Mouse (Mus musculus): ENCODE data around the gene Gm21958. TPM values are rescaled to one million over a fixed set of nuclear protein-coding genes. Genes with fewer than 3 reads are reported as not detected.

The Gm21958 gene
- total and polyA plus RNA-seq, 2 experiments from 2014 or later, result not detected

GRCm38 (mm10) chr3:54681310-54682204 lies 32.6 kb downstream of the Gm21958 start:
- no peak overlapping the region for H3K9ac ChIP-seq (replicated peaks; ENCODE audit: low read depth, low read length)
- ATAC-seq (ENCODE audit: insufficient read depth, low read depth) (no peak), DNase-seq (ENCODE audit: low spot score) (no peak)
- no peak overlapping the region for H3K4me3 ChIP-seq (ENCODE audit: low read depth, low read length)
- WGBS, result 57% methylated on average over 6 of the region's 6 CpGs
- TF ChIP-seq CTCF (IDR thresholded peaks at IDR 0.05; ENCODE audit: low read depth), result no peak
- TF ChIP-seq EP300 (IDR thresholded peaks at IDR 0.05; ENCODE audit: low read depth), result no peak
- no peak overlapping the region for H3K27ac ChIP-seq (ENCODE audit: low read depth)
- H3K4me1 ChIP-seq (ENCODE audit: control insufficient read depth, insufficient read depth), result no peaks in the 10 kb centered on the region
- no peaks in the 10 kb centered on the region for H3K27me3 ChIP-seq (ENCODE audit: control insufficient read depth, insufficient read depth, low read length)
- H3K9me3 ChIP-seq (replicated peaks; ENCODE audit: control insufficient read depth, low read length), result no peaks in the 10 kb centered on the region
- no peak overlapping the region for H3K4me2 ChIP-seq (ENCODE audit: low read depth, low read length)
- H3K36me3 ChIP-seq (replicated peaks; ENCODE audit: control insufficient read depth, insufficient read depth, low read length), result no peaks in the 10 kb centered on the region

GRCm38 (mm10) chr3:54676818-54677217 lies 37.3 kb downstream of the Gm21958 start:
- Histone ChIP-seq H3K4me1 (ENCODE audit: control insufficient read depth, insufficient read depth) (no peaks in the 10 kb centered on the region), H3K27me3 (ENCODE audit: control insufficient read depth, insufficient read depth, low read length) (no peaks in the 10 kb centered on the region), H3K9ac (replicated peaks; ENCODE audit: low read depth, low read length) (no peak overlapping the region), H3K27ac (ENCODE audit: low read depth) (no peak overlapping the region), H3K4me2 (ENCODE audit: low read depth, low read length) (no peak overlapping the region), H3K9me3 (replicated peaks; ENCODE audit: control insufficient read depth, low read length) (no peaks in the 10 kb centered on the region), H3K36me3 (replicated peaks; ENCODE audit: control insufficient read depth, insufficient read depth, low read length) (no peaks in the 10 kb centered on the region), H3K4me3 (ENCODE audit: low read depth, low read length) (no peak overlapping the region)
- no peak for DNase-seq (ENCODE audit: low spot score)
- WGBS, result 79% methylated on average over 2 of the region's 2 CpGs
- TF ChIP-seq EP300 (IDR thresholded peaks at IDR 0.05; ENCODE audit: low read depth) (no peak), CTCF (IDR thresholded peaks at IDR 0.05; ENCODE audit: low read depth) (no peak)
- no peak for ATAC-seq (ENCODE audit: insufficient read depth, low read depth)

- Histone ChIP-seq H3K4me1 (ENCODE audit: control insufficient read depth, insufficient read depth) (no peaks in the 10 kb centered on the region), H3K27ac (ENCODE audit: low read depth) (no peak overlapping the region), H3K4me2 (ENCODE audit: low read depth, low read length) (no peak overlapping the region), H3K27me3 (ENCODE audit: control insufficient read depth, insufficient read depth, low read length) (no peaks in the 10 kb centered on the region), H3K36me3 (replicated peaks; ENCODE audit: control insufficient read depth, insufficient read depth, low read length) (no peaks in the 10 kb centered on the region), H3K9ac (replicated peaks; ENCODE audit: low read depth, low read length) (no peak overlapping the region), H3K4me3 (ENCODE audit: low read depth, low read length) (no peak overlapping the region), H3K9me3 (replicated peaks; ENCODE audit: control insufficient read depth, low read length) (no peaks in the 10 kb centered on the region)
- peak; percentile 66 for DNase-seq (ENCODE audit: low spot score)
- TF ChIP-seq CTCF (IDR thresholded peaks at IDR 0.05; ENCODE audit: low read depth) (peak; percentile 73), EP300 (IDR thresholded peaks at IDR 0.05; ENCODE audit: low read depth) (no peak)
- no peak for ATAC-seq (ENCODE audit: insufficient read depth, low read depth)
- 65% methylated on average over 13 of the region's 13 CpGs for WGBS
Observed at GRCm38 (mm10) chr3:54672557-54673529, 41.3 kb downstream of the Gm21958 start.

GRCm38 (mm10) chr3:54672111-54672510 lies 42.0 kb downstream of the Gm21958 start:
- DNase-seq (ENCODE audit: low spot score), result no peak
- Histone ChIP-seq H3K27me3 (ENCODE audit: control insufficient read depth, insufficient read depth, low read length) (no peaks in the 10 kb centered on the region), H3K4me1 (ENCODE audit: control insufficient read depth, insufficient read depth) (no peaks in the 10 kb centered on the region), H3K27ac (ENCODE audit: low read depth) (no peak overlapping the region), H3K4me2 (ENCODE audit: low read depth, low read length) (no peak overlapping the region), H3K9me3 (replicated peaks; ENCODE audit: control insufficient read depth, low read length) (no peaks in the 10 kb centered on the region), H3K36me3 (replicated peaks; ENCODE audit: control insufficient read depth, insufficient read depth, low read length) (no peaks in the 10 kb centered on the region), H3K4me3 (ENCODE audit: low read depth, low read length) (no peak overlapping the region), H3K9ac (replicated peaks; ENCODE audit: low read depth, low read length) (no peak overlapping the region)
- ATAC-seq (ENCODE audit: insufficient read depth, low read depth), result no peak
- TF ChIP-seq CTCF (IDR thresholded peaks at IDR 0.05; ENCODE audit: low read depth), result no peak
- TF ChIP-seq EP300 (IDR thresholded peaks at IDR 0.05; ENCODE audit: low read depth), result no peak
- 73% methylated on average over 3 of the region's 3 CpGs for WGBS

- H3K36me3 ChIP-seq (replicated peaks; ENCODE audit: control insufficient read depth, insufficient read depth, low read length), result no peaks in the 10 kb centered on the region
- H3K9me3 ChIP-seq (replicated peaks; ENCODE audit: control insufficient read depth, low read length), result no peaks in the 10 kb centered on the region
- no peak overlapping the region for H3K9ac ChIP-seq (replicated peaks; ENCODE audit: low read depth, low read length)
- no peak overlapping the region for H3K4me3 ChIP-seq (ENCODE audit: low read depth, low read length)
- 69% methylated on average over 6 of the region's 6 CpGs for WGBS
- H3K27me3 ChIP-seq (ENCODE audit: control insufficient read depth, insufficient read depth, low read length), result no peaks in the 10 kb centered on the region
- H3K27ac ChIP-seq (ENCODE audit: low read depth), result no peak overlapping the region
- no peak overlapping the region for H3K4me2 ChIP-seq (ENCODE audit: low read depth, low read length)
- DNase-seq (ENCODE audit: low spot score), result no peak
- ATAC-seq (ENCODE audit: insufficient read depth, low read depth), result no peak
- TF ChIP-seq CTCF (IDR thresholded peaks at IDR 0.05; ENCODE audit: low read depth) (no peak; the same call in 1 of the 2 replicates), EP300 (IDR thresholded peaks at IDR 0.05; ENCODE audit: low read depth) (no peak)
- H3K4me1 ChIP-seq (ENCODE audit: control insufficient read depth, insufficient read depth), result no peaks in the 10 kb centered on the region
Observed at GRCm38 (mm10) chr3:54669559-54669958, 44.6 kb downstream of the Gm21958 start.

All from heart, postnatal 0 days (tissue).